Mouse (Mus musculus): ENCODE data around the gene Ebi3.

Ebi3 gene

DNA sequence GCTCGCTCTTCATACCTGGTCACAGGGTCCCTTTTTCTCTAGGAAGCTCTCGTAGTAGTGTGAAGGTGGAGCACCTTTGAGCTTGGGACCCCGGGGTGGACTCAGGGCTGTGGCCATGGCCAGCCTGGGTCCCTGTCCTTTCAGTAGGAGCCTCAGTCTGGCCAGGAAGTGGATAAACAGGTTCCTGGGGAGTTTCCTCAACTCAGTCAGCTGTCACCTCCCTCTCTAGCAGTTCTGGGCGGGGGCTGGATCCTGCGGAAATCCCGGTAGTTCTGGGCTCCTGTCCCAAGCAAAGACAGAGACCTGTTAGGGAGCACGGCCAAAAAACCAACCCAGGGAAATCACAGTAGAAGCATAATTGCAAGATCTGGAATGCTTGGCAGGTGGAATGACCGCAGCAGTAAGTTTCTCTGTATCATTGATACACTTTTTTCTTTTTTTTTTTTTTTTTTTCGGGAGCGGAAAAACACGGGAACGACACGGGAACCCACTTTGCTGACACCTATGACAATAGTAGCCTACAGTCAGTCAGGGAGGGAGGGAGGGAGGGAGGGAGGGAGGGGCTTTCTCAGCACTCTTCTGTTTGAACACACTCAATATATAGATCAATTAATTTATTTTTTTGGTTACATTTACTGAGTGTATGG is 53.1 kb downstream of the Ebi3 start, which contains the start of the genes Stap2 and Mpnd:
Gene Stap2 (minus strand): TSS at position 170 of the 647 bp plus-strand sequence.
Gene Mpnd (plus strand): TSS at position 297 of the 647 bp plus-strand sequence.
- peak; percentile 68 to 77 for DNase-seq

All from cerebellum, postnatal 25 days (tissue).